Mouse (Mus musculus): ENCODE results near the gene Pde2a.

- no peak for TF ChIP-seq CTCF (IDR thresholded peaks at IDR 0.05; ENCODE audit: borderline replicate concordance, insufficient read depth, low read length)
- no peak for TF ChIP-seq POLR2A (IDR thresholded peaks at IDR 0.05; ENCODE audit: low read depth, low read length)
Observed at GRCm38 (mm10) chr7:101410267-101410936, 11.1 kb upstream of the Pde2a start, which contains the start of gene Gm45837.
